Mouse (Mus musculus): ENCODE results near the gene Tnfaip8l2. TPM values are rescaled to one million over a fixed set of nuclear protein-coding genes. Genes with fewer than 3 reads are reported as not detected.
"Not testable (repeated sequence)": the region's sequence is repeated elsewhere in the genome, so short reads cannot be mapped to it uniquely, and the experiment has no call there.

The Tnfaip8l2 gene
- polyA plus RNA-seq, 1 experiment from 2014 or later: 2.7 TPM

DNA sequence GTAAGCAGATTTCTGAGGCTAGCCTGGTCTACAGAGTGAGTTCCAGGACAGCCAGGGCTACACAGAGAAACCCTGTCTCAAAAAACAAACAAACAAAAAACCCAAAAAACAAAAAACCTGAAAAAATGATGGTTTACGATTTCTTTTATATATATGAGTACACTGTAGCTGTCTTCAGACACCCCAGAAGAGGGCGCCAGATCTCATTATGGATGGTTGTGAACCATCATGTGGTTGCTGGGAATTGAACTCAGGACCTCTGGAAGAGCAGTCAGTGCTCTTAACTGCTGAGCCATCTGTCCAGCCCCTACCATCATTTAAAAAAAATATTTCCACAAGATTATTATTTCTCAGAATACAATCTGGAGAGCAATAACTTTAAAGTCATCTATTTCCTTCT, 9.8 kb downstream of the Tnfaip8l2 start:
- H3K9ac ChIP-seq; DNase-seq (ENCODE audit: low spot score); H3K9me3 ChIP-seq (ENCODE audit: control insufficient read depth, low read length); H3K27ac ChIP-seq; ATAC-seq (ENCODE audit: low FRiP score); H3K27me3 ChIP-seq (ENCODE audit: control insufficient read depth, insufficient read depth, low read length); H3K4me2 ChIP-seq (replicated peaks); H3K4me3 ChIP-seq (replicated peaks; ENCODE audit: low read length): not testable (repeated sequence)
- WGBS: 86% methylated on average over 2 of the region's 2 CpGs
- H3K4me1 ChIP-seq (replicated peaks; ENCODE audit: control insufficient read depth, insufficient read depth, low read length): peaks cover 13% of the 10 kb centered on the region
- H3K36me3 ChIP-seq (replicated peaks; ENCODE audit: control insufficient read depth, insufficient read depth): peaks cover 29% of the 10 kb centered on the region

DNA sequence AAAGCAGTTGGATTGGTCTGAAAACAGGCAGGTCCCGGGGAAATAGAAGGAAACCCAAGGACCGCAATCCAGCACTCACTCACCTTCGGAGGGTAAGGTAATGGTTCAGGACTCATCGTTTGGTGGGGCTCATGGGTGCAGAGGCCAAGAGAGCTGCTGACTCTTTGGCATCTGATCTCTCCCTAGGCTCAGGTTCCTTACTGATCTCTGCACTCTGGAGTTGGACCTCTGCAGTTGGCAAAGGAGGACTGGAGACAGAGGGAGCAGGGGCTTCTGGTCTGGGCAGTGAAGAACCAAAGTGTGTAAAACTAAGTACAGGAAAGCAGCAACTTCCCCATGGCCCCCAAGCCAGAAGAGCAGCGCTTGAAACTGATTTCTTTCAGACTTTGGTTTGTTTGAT, 12.1 kb downstream of the Tnfaip8l2 start:
- DNase-seq (ENCODE audit: low spot score) (no peak), ATAC-seq (ENCODE audit: low FRiP score) (no peak)
- Histone ChIP-seq H3K27me3 (ENCODE audit: control insufficient read depth, insufficient read depth, low read length) (no peaks in the 10 kb centered on the region), H3K27ac (no peak overlapping the region), H3K4me1 (replicated peaks; ENCODE audit: control insufficient read depth, insufficient read depth, low read length) (peaks cover 8% of the 10 kb centered on the region), H3K9me3 (ENCODE audit: control insufficient read depth, low read length) (no peaks in the 10 kb centered on the region), H3K9ac (no peak overlapping the region), H3K36me3 (replicated peaks; ENCODE audit: control insufficient read depth, insufficient read depth) (peaks cover 29% of the 10 kb centered on the region), H3K4me2 (replicated peaks) (no peak overlapping the region), H3K4me3 (replicated peaks; ENCODE audit: low read length) (no peak overlapping the region)
- 88% methylated on average over 5 of the region's 5 CpGs for WGBS

DNA sequence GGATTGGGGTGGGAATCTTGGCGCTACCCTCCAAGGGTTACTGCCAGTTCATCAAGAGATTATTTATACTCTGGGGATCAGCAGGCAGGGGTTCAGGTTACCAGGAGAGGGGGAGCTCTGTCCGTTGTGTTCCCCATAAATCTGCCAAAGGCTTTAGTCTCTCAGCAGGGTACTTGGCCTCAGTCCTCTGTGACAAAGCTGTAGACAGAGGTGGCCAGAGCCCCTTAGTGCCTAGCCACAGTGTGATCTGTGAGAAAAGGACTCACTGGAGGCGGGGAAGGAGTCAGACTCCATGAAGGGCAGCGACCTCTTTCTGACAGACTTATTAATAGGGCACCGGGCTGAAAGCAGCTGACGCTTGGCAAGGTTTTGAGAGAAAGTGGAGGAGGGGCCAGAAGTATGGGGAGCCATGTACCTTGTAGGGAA, 12.9 kb downstream of the Tnfaip8l2 start:
- Histone ChIP-seq H3K27me3 (ENCODE audit: control insufficient read depth, insufficient read depth, low read length) (no peaks in the 10 kb centered on the region), H3K9me3 (ENCODE audit: control insufficient read depth, low read length) (no peaks in the 10 kb centered on the region), H3K9ac (no peak overlapping the region), H3K4me1 (replicated peaks; ENCODE audit: control insufficient read depth, insufficient read depth, low read length) (peaks cover 5% of the 10 kb centered on the region), H3K36me3 (replicated peaks; ENCODE audit: control insufficient read depth, insufficient read depth) (peaks cover 29% of the 10 kb centered on the region), H3K4me2 (replicated peaks) (no peak overlapping the region), H3K27ac (no peak overlapping the region), H3K4me3 (replicated peaks; ENCODE audit: low read length) (no peak overlapping the region)
- DNase-seq (ENCODE audit: low spot score) (no peak), ATAC-seq (ENCODE audit: low FRiP score) (no peak)
- WGBS: 50% methylated on average over 6 of the region's 6 CpGs

DNA sequence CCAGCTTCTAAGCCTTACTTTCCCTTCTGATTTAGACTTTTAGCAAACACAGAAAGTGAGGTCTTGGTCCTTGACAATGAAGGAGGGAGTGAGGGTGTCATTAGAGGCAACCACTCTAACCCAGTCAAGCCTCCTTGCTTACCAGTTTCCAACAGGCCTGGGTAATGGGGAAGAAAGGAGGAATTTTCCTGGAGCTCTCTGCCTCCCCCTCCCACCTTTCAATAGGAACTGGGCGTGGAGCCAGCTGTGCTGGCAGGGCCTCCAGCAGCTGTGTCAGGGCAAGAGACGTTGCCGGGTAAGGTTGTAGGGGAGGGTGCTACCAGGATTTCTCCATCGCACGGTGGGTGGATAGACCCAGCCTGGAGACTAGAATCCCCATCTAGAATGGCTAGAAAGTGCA, 17.2 kb downstream of the Tnfaip8l2 start:
- Histone ChIP-seq H3K36me3 (replicated peaks; ENCODE audit: control insufficient read depth, insufficient read depth) (peaks cover 43% of the 10 kb centered on the region), H3K27me3 (ENCODE audit: control insufficient read depth, insufficient read depth, low read length) (no peaks in the 10 kb centered on the region), H3K9ac (no peak overlapping the region), H3K4me2 (replicated peaks) (no peak overlapping the region), H3K4me1 (replicated peaks; ENCODE audit: control insufficient read depth, insufficient read depth, low read length) (no peaks in the 10 kb centered on the region), H3K27ac (no peak overlapping the region), H3K4me3 (replicated peaks; ENCODE audit: low read length) (no peak overlapping the region), H3K9me3 (ENCODE audit: control insufficient read depth, low read length) (no peaks in the 10 kb centered on the region)
- DNase-seq (ENCODE audit: low spot score): peak; percentile 43
- WGBS: 35% methylated on average over 5 of the region's 5 CpGs
- no peak for ATAC-seq (ENCODE audit: low FRiP score)

DNA sequence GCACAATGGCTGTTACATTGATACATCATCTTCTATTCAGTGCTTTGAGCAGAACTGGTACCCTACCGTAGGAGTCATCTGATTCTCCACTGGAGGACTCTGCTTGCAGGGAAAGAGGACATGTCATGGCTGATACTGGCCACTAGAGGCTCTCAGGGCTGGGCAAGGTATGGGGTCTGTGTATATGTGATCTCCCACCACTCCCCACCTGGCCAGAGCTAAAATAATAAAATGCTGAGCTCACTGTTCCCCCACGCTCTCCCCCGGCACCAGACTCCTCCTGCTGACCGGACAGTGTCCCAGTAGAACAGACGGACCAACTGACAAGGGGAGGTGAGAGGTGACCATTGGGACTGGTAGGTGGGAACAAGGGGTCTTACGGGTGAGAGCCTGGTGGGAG, 17.9 kb downstream of the Tnfaip8l2 start, which contains the start of gene Tmod4:
Tmod4 (plus strand) TSS at position 231 of the 400 bp plus-strand sequence.
- Histone ChIP-seq H3K9me3 (ENCODE audit: control insufficient read depth, low read length) (no peaks in the 10 kb centered on the region), H3K9ac (no peak within 1 kb of the TSS), H3K4me2 (replicated peaks) (no peak within 1 kb of the TSS), H3K4me1 (replicated peaks; ENCODE audit: control insufficient read depth, insufficient read depth, low read length) (no peaks in the 10 kb centered on the region), H3K27me3 (ENCODE audit: control insufficient read depth, insufficient read depth, low read length) (no peaks in the 10 kb centered on the region), H3K27ac (no peak within 1 kb of the TSS), H3K4me3 (replicated peaks; ENCODE audit: low read length) (no peak within 1 kb of the TSS), H3K36me3 (replicated peaks; ENCODE audit: control insufficient read depth, insufficient read depth) (peaks cover 44% of the 10 kb centered on the region)
- DNase-seq (ENCODE audit: low spot score) (no peak), ATAC-seq (ENCODE audit: low FRiP score) (0 out of 2 replicates have a peak, but pooled peaks have one; percentile 49)
- 61% methylated on average over 6 of the region's 6 CpGs for WGBS

DNA sequence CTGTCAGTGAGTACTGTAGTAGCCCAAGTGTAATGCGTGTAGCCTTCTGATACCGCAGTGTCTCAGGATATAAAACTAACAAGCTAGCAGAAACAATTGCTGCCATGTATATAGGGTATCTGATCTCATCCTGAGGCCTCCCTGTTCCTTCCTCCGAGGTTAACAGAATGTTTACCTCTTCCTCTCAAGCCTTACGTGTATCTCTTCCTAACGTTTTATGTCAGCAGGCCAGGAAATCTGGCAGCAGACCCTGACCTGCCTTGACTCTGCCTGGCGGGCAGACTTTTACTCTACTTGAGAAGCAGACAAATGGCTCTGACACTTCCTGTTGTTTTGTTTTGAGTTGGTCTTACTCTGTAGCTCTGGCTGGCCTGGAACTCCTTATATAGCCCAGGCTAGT, 20.6 kb downstream of the Tnfaip8l2 start:
- H3K36me3 ChIP-seq (replicated peaks; ENCODE audit: control insufficient read depth, insufficient read depth): peaks cover 64% of the 10 kb centered on the region
- H3K4me3 ChIP-seq (replicated peaks; ENCODE audit: low read length): no peak overlapping the region
- ATAC-seq (ENCODE audit: low FRiP score): no peak
- WGBS: 89% methylated on average over 6 of the region's 6 CpGs
- no peaks in the 10 kb centered on the region for H3K27me3 ChIP-seq (ENCODE audit: control insufficient read depth, insufficient read depth, low read length)
- H3K4me2 ChIP-seq (replicated peaks): no peak overlapping the region
- no peaks in the 10 kb centered on the region for H3K4me1 ChIP-seq (replicated peaks; ENCODE audit: control insufficient read depth, insufficient read depth, low read length)
- H3K9me3 ChIP-seq (ENCODE audit: control insufficient read depth, low read length): no peaks in the 10 kb centered on the region
- no peak for DNase-seq (ENCODE audit: low spot score)
- H3K27ac ChIP-seq: no peak overlapping the region
- no peak overlapping the region for H3K9ac ChIP-seq

DNA sequence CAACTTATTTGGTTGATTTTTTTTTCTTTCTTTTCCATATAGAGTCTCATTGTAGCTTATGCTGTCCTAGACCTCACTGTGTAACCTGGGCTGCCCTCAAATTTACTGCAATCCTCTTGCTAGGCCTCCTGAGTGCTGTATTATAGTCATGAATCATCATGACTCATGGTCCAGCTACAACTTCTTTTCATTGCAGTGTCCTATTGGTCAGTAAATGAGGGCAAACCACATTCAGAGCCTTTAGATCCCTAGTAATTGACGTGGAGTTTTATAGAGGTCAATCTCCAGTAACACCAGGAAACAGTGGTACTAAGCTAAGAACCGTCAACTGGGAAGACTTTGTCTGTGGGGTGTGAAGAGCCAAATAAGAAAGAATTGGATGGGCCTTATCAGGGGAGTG, 24.4 kb downstream of the Tnfaip8l2 start:
- Histone ChIP-seq H3K4me2 (replicated peaks) (no peak overlapping the region), H3K4me3 (replicated peaks; ENCODE audit: low read length) (no peak overlapping the region), H3K4me1 (replicated peaks; ENCODE audit: control insufficient read depth, insufficient read depth, low read length) (peaks cover under 1% of the 10 kb centered on the region; the same call in 1 of the 2 replicates), H3K36me3 (replicated peaks; ENCODE audit: control insufficient read depth, insufficient read depth) (peaks cover 73% of the 10 kb centered on the region), H3K27me3 (ENCODE audit: control insufficient read depth, insufficient read depth, low read length) (no peaks in the 10 kb centered on the region), H3K27ac (no peak overlapping the region), H3K9me3 (ENCODE audit: control insufficient read depth, low read length) (no peaks in the 10 kb centered on the region), H3K9ac (no peak overlapping the region)
- WGBS: 95% methylated on average over 2 of the region's 2 CpGs
- ATAC-seq (ENCODE audit: low FRiP score) (no peak), DNase-seq (ENCODE audit: low spot score) (no peak)

DNA sequence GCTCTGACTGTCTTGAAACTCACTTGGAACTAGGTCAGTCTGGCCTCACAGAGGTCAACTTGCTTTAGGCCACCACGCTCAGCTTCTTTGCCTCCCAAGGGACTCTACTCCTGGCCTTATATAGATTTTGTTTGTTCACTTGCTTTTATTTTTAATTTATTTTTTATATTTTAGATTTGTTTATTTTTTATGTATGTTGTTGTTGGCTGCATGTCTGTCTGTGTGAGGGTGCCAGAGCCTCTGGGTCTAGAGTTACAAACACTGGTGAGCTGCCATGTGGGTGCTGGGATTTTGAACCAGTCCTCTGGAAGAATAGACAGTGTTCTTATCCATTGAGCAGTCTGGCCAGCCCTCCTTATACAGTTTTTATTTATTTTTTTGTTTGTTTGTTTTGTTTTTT, 29.4 kb downstream of the Tnfaip8l2 start:
- Histone ChIP-seq H3K9ac (no peak overlapping the region), H3K27me3 (ENCODE audit: control insufficient read depth, insufficient read depth, low read length) (no peaks in the 10 kb centered on the region), H3K4me3 (replicated peaks; ENCODE audit: low read length) (no peak overlapping the region), H3K4me1 (replicated peaks; ENCODE audit: control insufficient read depth, insufficient read depth, low read length) (peaks cover 11% of the 10 kb centered on the region), H3K9me3 (ENCODE audit: control insufficient read depth, low read length) (no peaks in the 10 kb centered on the region), H3K27ac (no peak overlapping the region), H3K4me2 (replicated peaks) (peak overlapping the region; percentile 49; the same call in 1 of the 2 replicates), H3K36me3 (replicated peaks; ENCODE audit: control insufficient read depth, insufficient read depth) (peaks cover 24% of the 10 kb centered on the region)
- DNase-seq (ENCODE audit: low spot score) (no peak), ATAC-seq (ENCODE audit: low FRiP score) (no peak)
- 87% methylated on average over 1 of the region's 1 CpGs for WGBS

DNA sequence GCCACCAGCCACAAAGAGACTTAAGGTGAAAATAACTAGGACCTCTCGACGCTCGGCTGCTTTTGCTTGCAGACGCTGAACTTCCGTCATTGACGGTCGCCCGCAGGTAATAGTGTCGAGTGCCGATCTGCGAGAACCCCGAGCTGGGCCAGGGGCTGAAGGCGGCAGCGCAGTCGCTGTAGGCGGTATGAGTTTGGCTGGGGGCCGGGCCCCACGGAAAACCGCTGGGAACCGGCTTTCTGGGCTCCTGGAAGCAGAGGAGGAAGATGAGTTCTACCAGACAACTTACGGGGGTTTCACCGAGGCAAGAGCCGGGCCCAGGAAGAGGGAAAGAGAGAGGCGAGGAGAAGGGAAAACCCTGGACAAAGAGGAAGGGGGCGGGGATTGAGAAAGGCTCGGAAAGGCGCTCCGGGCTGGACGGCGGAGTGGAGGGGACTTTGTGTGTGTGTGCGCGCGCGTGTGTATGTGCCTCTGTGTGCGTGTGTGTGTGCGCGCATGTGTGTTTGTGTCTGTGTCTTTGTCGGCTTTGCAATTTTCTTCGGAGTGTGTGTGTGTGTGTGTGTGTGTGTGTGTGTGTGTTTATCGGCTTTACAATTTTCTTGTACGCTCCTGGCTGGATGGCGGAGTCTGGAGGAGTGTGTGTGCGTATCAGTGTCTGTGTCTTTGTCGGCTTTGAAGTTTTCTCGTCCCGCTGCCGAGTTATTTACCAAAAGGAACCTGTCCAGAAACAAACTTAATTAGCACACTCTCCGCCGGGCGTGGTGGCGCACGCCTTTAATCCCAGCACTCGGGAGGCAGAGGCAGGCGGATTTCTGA, 31.0 kb downstream of the Tnfaip8l2 start, which contains the start of gene Vps72:
Vps72 (plus strand) TSS at position 112 of the 816 bp plus-strand sequence.
- ATAC-seq (ENCODE audit: low FRiP score) (peak; percentile 75), DNase-seq (ENCODE audit: low spot score) (peak; percentile 85)
- peak within 1 kb of the TSS; percentile 49 for H3K4me2 ChIP-seq (replicated peaks)
- H3K27me3 ChIP-seq (ENCODE audit: control insufficient read depth, insufficient read depth, low read length): no peaks in the 10 kb centered on the region
- H3K4me3 ChIP-seq (replicated peaks; ENCODE audit: low read length): peak within 1 kb of the TSS; percentile 68
- H3K9ac ChIP-seq: peak within 1 kb of the TSS; percentile 79
- H3K4me1 ChIP-seq (replicated peaks; ENCODE audit: control insufficient read depth, insufficient read depth, low read length): peaks cover 11% of the 10 kb centered on the region
- H3K36me3 ChIP-seq (replicated peaks; ENCODE audit: control insufficient read depth, insufficient read depth): peaks cover 14% of the 10 kb centered on the region; the same call in 1 of the 2 replicates
- peak within 1 kb of the TSS; percentile 95 for H3K27ac ChIP-seq
- under 1% methylated on average over 53 of the region's 54 CpGs for WGBS
- no peaks in the 10 kb centered on the region for H3K9me3 ChIP-seq (ENCODE audit: control insufficient read depth, low read length)
